Mouse (Mus musculus) adrenal gland, adult (tissue): Measurements from ENCODE around the gene Ppp2r3a.

Experiments
- DNase-seq, 2 experiments: peaks; one replicate each; pipeline ENCODE4 v3.0.0; 2022 to 2023; ENCODE audit warnings: low spot score in 1 of 2; ENCODE audit not compliant: inconsistent age in 2 of 2

Gene Ppp2r3a

DNA sequence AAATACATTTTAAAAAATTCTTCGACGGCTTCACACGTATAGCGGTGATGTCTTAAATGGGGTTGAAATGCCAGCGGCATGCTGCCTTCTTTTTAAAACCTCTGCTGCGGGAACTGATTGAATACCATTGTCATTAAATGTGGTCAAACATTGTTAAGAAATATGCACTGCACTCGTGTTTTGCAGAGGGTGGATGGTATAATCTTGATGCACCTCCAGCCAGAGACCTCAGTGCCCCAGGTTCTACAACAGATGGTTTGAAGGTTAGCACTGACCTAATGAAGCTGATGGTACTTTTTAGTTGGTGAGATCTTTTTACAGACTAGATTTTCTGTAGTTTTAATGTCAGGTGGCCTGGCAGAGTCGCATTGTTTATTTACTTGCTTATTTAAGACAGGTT, 175.9 kb downstream of the Ppp2r3a start:
- DNase-seq, result peak in 1 of 2 experiments; percentile 65

DNA sequence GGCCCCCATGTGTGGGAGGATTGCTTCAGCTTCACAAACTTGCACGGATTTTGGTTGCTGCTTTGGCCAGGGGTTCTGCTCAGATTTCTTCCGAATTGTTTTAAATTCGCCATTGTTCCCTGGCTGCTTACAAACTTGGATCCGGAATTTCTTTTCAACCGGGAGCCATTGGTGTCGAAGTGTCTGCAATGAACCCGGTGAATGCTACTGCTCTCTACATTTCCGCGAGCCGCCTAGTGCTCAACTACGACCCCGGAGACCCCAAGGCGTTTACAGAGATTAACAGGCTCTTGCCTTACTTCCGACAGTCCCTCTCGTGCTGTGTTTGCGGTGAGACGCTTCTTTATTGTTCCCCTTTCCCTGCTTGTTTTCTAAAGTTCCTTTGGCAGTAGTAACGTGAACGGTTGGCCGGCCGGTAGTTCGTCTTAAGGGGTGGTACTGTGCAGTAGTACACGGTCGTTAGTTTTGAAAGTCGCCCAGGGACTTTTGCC, 176.5 kb downstream of the Ppp2r3a start:
- DNase-seq, result peak in 1 of 2 experiments; percentile 80

DNA sequence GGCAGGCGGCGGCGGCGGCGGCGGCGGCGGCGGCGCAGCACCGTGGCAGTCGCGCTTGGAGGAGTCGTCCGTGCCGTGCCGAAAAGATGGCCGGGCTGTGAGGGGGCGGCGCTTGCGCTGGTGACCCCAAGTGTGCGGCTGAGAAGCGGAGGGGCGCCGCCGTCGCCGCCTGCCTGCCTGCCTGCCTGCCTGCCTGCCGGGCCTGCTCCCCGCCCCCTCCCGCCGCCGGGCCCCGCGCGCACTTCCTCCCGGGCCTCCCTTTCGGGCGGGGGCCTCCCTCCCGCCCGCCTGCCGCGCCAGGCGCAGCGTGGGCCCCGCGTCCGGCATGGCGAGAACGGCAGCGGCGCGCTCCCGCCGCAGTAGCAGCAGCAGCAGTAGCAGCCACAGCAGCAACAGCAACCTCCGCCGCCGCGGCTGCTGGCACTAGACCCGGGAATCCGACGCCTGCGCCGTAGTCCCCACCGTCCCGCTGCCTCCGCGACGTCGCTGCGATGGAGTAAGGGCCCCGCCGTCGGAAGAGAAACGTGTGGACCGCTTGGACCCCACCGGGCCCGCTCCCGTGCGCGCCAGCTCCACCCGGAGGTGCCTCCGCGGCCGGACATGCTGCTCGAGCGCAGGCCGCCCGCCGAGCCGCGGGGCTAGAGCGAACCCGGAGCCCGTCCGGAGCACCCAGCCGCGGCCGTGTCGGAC, 177.1 kb downstream of the Ppp2r3a start:
- DNase-seq, result peak; percentile 92 to 95

DNA sequence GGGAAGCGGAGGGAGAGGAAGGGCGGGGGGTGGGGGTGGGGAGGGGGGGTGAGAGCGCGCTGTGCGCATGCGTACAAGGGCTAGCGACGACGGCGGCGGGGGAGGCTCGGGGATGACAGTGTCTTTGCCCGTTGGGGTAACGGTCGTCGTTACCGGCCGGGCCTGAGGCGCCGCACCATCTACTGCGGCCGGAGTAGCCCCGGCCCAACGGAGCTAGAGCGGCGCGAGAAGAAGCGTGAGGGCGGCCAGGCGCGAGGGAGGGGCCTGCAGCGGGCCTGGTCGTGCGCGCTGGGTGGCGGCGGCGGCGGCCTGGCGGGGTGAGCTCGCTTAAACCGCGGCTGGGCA, 177.6 kb downstream of the Ppp2r3a start, which contains the start of gene Msl2:
Msl2 (plus strand) TSS at position 115 of the 345 bp plus-strand sequence.
- no peak for DNase-seq

DNA sequence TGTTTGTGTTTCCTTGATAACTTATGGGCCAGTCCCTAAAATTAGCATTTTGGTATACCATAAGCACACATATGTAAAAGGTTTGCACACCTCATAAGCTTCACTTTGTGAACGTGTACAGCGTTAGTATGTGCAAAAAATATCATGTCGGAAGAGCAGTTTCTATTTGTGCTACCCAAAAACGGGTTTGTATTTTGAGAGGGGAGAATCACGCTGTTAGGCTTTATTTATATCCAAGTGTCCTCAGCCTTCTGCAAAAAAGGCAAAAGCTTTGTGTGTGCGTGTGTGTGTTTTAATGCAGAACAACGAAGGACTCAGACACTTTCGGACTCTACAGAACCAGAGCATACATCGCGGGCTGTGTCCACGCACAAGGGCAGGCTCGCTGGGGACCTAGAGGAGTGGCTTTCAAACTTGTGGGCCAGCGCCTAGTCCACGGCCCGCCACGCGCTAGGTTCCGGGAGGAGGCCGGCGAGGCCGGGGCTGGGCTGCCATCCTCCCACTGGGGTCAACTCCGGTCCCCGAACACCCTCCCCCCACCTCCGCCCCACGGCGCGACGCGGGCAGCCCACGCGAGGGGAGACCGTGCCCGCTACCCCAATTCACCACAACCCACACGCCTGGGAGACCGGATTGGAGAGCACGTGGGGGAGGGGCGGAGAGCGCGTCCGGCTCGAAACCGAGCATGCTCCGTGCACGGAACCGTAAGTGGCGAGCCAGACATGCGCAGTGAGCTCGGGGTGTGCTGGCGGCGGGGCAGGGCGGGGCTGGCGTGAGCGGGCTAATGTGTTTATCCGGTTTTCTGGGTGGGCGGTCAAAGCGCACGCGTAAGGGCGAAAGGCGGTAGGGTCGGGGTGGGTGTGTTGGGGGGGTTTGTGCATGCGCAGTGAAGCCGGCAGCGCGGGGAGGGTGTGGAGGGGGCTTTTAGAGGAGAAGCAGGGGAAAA, 178.3 kb downstream of the Ppp2r3a start:
- DNase-seq, result peak; percentile 99 to 100

DNA sequence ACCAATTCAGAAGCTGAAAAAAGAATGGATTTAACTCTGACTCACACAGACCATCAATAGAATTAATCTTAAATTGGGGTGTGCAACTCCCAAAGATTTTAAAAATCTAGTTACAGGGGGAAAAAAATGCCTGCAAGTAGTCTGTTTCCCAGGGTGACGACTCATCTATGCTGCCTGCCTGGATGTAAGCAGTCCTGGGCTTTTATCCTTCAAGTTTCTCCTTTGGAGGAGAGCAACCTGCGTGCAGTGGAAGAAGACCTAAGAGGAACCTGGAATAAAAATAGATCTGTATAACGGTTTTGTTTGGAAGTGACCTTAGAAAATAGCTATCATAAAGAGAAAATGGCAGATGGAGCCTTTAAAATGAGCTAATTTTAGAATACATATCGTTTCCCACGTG, 179.1 kb downstream of the Ppp2r3a start:
- DNase-seq, result peak in 1 of 2 experiments; percentile 47

DNA sequence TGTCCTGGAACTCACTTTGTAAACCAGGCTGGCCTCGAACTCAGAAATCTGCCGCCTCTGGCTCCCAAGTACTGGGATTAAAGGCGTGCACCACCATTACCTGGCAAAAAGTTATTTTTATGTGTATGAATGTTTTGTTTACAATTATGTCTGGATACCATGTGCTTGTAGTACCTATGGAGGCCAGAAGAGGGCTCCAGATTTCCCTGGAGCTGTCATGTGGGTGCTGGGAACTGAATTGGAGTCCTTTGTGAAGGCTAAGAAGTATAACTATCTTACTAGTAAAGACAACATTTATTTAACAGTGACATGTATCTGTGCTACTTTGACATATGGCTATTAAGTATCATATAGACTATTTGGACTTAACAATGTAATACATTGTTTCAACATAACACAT, 181.8 kb downstream of the Ppp2r3a start:
- DNase-seq, result no peak

DNA sequence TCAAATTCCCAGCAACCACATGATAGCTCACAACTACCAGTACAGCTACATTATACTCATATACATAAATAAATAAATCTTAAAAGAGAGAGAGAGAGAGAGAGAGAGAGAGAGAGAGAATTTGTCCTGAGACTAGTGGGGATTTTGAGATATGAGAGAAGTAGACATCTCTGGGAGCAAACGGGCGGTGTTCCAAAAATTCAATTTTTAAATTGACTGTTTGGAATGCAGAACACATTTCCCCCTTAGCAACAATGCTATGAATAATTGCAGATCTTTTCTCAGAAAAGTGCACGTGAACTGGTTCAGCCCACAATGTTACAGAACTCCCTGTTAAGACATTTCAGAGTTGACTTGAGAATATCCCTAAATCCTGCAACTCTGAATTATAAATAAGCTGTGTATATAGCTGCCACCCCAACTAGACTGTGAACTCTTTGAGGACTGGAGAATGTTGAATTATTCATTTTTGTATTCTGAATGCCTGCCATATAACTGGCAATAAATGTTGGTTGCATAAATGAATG, 186.5 kb downstream of the Ppp2r3a start:
- DNase-seq, result no peak

DNA sequence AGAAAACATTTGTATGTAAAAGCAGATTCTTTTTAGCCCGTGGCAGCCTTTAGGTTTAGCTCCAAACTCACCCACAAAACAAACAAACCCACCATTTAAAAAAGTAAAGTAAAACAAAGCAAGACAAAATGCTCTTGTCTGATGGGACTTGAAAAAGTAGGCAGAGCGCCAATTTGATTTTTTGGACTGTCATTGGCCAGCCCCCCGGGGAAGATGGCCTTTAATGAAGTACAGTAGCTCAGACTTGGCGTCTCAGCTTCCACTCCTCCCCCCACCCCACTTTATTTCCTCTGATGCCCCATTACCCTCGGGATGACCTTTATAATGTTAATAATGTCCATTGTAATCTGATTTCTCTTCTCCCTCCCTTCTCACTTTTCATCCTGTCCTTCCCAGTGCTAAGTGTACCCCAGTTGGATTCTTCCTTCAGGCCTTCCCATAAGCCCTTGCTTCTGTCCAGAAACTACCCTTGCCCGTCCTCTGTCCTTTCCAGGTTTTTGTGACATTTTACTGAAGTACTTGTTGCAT, 189.3 kb downstream of the Ppp2r3a start:
- peak in 1 of 2 experiments; percentile 53 for DNase-seq

DNA sequence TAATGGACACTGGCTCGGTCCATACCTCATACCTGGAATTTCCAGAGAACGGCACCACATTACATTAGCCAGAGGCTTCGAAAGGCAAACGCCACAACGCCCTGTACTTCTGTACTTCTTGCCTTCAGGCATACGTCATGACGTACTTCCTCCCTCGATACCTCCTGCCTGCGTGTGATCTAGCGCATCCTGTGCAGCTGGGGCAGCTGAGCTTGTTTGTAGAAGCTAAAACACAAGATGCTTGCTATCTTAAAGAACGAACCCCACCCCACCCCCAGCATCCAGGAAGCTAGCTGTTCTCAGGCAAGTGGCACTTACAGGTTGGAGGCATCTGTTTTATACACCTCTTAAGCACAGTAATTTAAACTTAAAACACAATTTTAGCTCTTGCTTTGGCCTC, 190.6 kb downstream of the Ppp2r3a start:
- no peak for DNase-seq

DNA sequence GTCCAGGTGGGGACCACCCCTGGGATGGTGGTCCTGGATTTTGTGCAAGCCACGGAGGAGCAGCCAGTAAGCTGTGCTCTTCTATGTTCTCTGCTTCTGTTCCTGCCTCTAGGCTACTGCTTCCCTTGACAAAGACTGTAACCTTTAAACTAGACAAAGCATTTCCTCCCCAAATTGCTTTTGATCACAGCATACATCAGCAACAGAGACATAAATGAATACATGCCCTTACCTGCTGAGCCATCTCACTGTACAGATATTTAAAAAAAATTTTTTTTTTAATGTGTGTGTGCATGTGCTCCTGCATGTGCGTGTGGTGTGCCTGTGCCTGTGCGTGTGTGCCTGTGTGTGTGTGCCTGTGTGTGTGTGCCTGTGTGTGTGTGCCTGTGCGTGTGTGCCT, 194.4 kb downstream of the Ppp2r3a start:
- DNase-seq, result no peak
